Mouse (Mus musculus) lung, postnatal 0 days (tissue): ENCODE measurements at regions not wholly inside any gene's neighbourhood (a gene's known extent, or its start where the extent isn't known, plus 50 kb on each side); places are given as distances from the start of the nearest gene placed in this dataset.

Experiments used
- CTCF ChIP-seq: IDR thresholded peaks from 2 replicates; pipeline ENCODE4 v1.5.1; 2016; ENCODE audit warnings: antibody characterized with exemption, mild to moderate bottlenecking
- EP300 ChIP-seq: IDR thresholded peaks from 2 replicates; pipeline ENCODE4 v1.6.1; 2016; ENCODE audit warnings: antibody characterized with exemption, mild to moderate bottlenecking, control low read depth

GRCm38 (mm10) chr11:45539459-45539858 is 312.4 kb upstream of the Clint1 start:
- TF ChIP-seq CTCF (peak; percentile 86), EP300 (no peak)
